Mouse (Mus musculus) embryonic fibroblast, embryonic 13.5 days (primary cell): ENCODE measurements around the gene Tmem30c.

Experiments used
- CTCF ChIP-seq: IDR thresholded peaks from 2 replicates; pipeline ENCODE4 v1.5.1; 2011; ENCODE audit warnings: mild to moderate bottlenecking, control low read depth, low read length, moderate library complexity, borderline replicate concordance; ENCODE audit not compliant: insufficient read depth
- POLR2A ChIP-seq: IDR thresholded peaks from 2 replicates; pipeline ENCODE4 v1.6.1; 2011; ENCODE audit warnings: low read depth, mild to moderate bottlenecking, control low read depth, low read length, moderate library complexity

DNA sequence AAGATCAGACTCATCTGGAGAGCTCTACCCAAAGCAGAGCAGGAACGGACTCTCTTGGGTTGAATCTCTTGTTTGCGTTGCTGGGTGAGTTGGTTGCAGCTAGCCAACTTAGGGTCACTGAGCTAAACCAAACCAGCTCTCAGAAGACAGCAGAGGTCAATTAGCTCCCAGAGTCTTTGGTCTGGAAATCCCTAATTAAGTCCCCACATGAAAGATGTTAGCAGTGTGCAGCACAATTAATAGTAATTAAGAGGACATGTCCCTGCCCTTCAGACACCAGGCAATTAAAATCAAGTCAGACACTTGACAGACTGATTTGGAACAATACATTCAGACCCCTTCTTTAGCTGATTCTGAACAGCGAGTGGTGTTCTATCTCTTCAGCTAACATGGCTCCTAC lies 21.6 kb upstream of the Tmem30c start:
- no peak for TF ChIP-seq POLR2A
- no peak for TF ChIP-seq CTCF
